Mouse (Mus musculus) left cerebral cortex, postnatal 25 days (tissue): ENCODE results near the gene Ntn1. TPM values are rescaled to one million over a fixed set of nuclear protein-coding genes. Genes with fewer than 3 reads are reported as not detected.
A peak's percentile ranks its signal among the peaks of the same experiment; 100 is the strongest.

Experiments
- DNase-seq, 2 experiments: peaks; one replicate each; pipeline ENCODE4 v3.0.0; 2022; ENCODE audit warnings: low spot score in 2 of 2, mixed read lengths in 1 of 2
- intact Hi-C: fragments of 180-260 bp; cut with DNase I; formaldehyde crosslinking; loops from one replicate; pipeline ENCODE4 v1.15.1; 2025
- total RNA-seq, 2 experiments: library from RNA; stranded (reverse); gene quantifications; 2 replicates each; pipeline ENCODE4 v1.2.3; 2021

The Ntn1 gene
- total RNA-seq, 2 experiments from 2014 or later, result 6.0 to 7.9 TPM

- intact Hi-C loops, result no loop called here
- DNase-seq, result no peak
Observed at GRCm38 (mm10) chr11:68342761-68343160, 57.9 kb downstream of the Ntn1 start.

- intact Hi-C loops, result no loop called here
- no peak for DNase-seq
Observed at GRCm38 (mm10) chr11:68342003-68342400, 58.6 kb downstream of the Ntn1 start.

GRCm38 (mm10) chr11:68341111-68342002 lies 59.3 kb downstream of the Ntn1 start:
- peak; percentile 9 to 51 for DNase-seq
- intact Hi-C loops, result no loop called here

- intact Hi-C loops, result no loop called here
- DNase-seq, result no peak
Observed at GRCm38 (mm10) chr11:68340366-68340765, 60.3 kb downstream of the Ntn1 start.

- no peak for DNase-seq
- intact Hi-C loops, result no loop called here
Observed at GRCm38 (mm10) chr11:68339856-68340255, 60.8 kb downstream of the Ntn1 start.

- DNase-seq, result no peak
- intact Hi-C loops, result no loop called here
Observed at GRCm38 (mm10) chr11:68339331-68339730, 61.3 kb downstream of the Ntn1 start.

- intact Hi-C loops, result no loop called here
- no peak for DNase-seq
Observed at GRCm38 (mm10) chr11:68331676-68332265, 68.9 kb downstream of the Ntn1 start.

- intact Hi-C loops, result no loop called here
Observed at GRCm38 (mm10) chr11:68331117-68331437, 69.5 kb downstream of the Ntn1 start.

GRCm38 (mm10) chr11:68330398-68331116 lies 70.1 kb downstream of the Ntn1 start:
- intact Hi-C loops, result no loop called here
- no peak for DNase-seq

More at GRCm38 (mm10) chr11:68331117-68331437, 69.5 kb downstream of the Ntn1 start:
- no peak for DNase-seq

- intact Hi-C loops, result no loop called here
- DNase-seq, result no peak
Observed at GRCm38 (mm10) chr11:68324863-68325262, 75.8 kb downstream of the Ntn1 start.

GRCm38 (mm10) chr11:68321417-68321816 lies 79.2 kb downstream of the Ntn1 start:
- no peak for DNase-seq
- intact Hi-C loops, result no loop called here

- intact Hi-C loops, result no loop called here
- DNase-seq, result no peak
Observed at GRCm38 (mm10) chr11:68315551-68316130, 85.0 kb downstream of the Ntn1 start.

GRCm38 (mm10) chr11:68313861-68314260 lies 86.8 kb downstream of the Ntn1 start:
- intact Hi-C loops, result no loop called here
- no peak for DNase-seq

GRCm38 (mm10) chr11:68313065-68313464 lies 87.6 kb downstream of the Ntn1 start:
- DNase-seq, result no peak
- intact Hi-C loops, result no loop called here

- intact Hi-C loops, result no loop called here
Observed at GRCm38 (mm10) chr11:68308911-68309580, 91.6 kb downstream of the Ntn1 start.

GRCm38 (mm10) chr11:68305997-68306396 lies 94.6 kb downstream of the Ntn1 start:
- DNase-seq, result no peak
- intact Hi-C loops, result no loop called here

More at GRCm38 (mm10) chr11:68308911-68309580, 91.6 kb downstream of the Ntn1 start:
- no peak for DNase-seq

GRCm38 (mm10) chr11:68302323-68302722 lies 98.3 kb downstream of the Ntn1 start:
- intact Hi-C loops, result no loop called here

GRCm38 (mm10) chr11:68301660-68302059 lies 99.0 kb downstream of the Ntn1 start:
- no peak for DNase-seq
- intact Hi-C loops, result no loop called here

More at GRCm38 (mm10) chr11:68302323-68302722, 98.3 kb downstream of the Ntn1 start:
- no peak for DNase-seq

GRCm38 (mm10) chr11:68295474-68295873 lies 105.1 kb downstream of the Ntn1 start:
- no peak for DNase-seq
- intact Hi-C loops, result no loop called here

GRCm38 (mm10) chr11:68290631-68291030 lies 110.0 kb downstream of the Ntn1 start:
- intact Hi-C loops, result no loop called here
- no peak for DNase-seq
